Mouse (Mus musculus): ENCODE measurements at regions not wholly inside any gene's neighbourhood (a gene's known extent, or its start where the extent isn't known, plus 50 kb on each side); places are given as distances from the start of the nearest gene placed in this dataset.
A peak's percentile ranks its signal among the peaks of the same experiment; 100 is the strongest.

- Histone ChIP-seq H3K27me3 (replicated peaks; ENCODE audit: control insufficient read depth, insufficient read depth, low read length) (no peaks in the 10 kb centered on the region), H3K4me1 (ENCODE audit: control insufficient read depth, insufficient read depth, low read length) (no peaks in the 10 kb centered on the region), H3K27ac (ENCODE audit: insufficient read depth, low read depth, low read length) (no peak overlapping the region), H3K36me3 (ENCODE audit: control insufficient read depth, insufficient read depth, low read length) (no peaks in the 10 kb centered on the region), H3K4me3 (ENCODE audit: insufficient read depth, low read depth, low read length) (no peak overlapping the region)
- WGBS: 85% methylated on average over 3 of the region's 3 CpGs
- no peak for TF ChIP-seq CTCF (conservative IDR thresholded peaks at IDR 0.05; ENCODE audit: insufficient read depth, insufficient read length, low read depth, low read length)
- no peak for TF ChIP-seq POLR2A (IDR thresholded peaks at IDR 0.05; ENCODE audit: low read depth, low read length)
- no peak for DNase-seq
These were observed 339.5 kb downstream of the Ppargc1a start for GRCm38 (mm10) chr5:51227996-51228395.

GRCm38 (mm10) chr5:51203266-51203665 is 364.3 kb downstream of the Ppargc1a start:
- H3K27ac ChIP-seq (ENCODE audit: insufficient read depth, low read depth, low read length): no peak overlapping the region
- H3K27me3 ChIP-seq (replicated peaks; ENCODE audit: control insufficient read depth, insufficient read depth, low read length): no peaks in the 10 kb centered on the region
- H3K36me3 ChIP-seq (ENCODE audit: control insufficient read depth, insufficient read depth, low read length): no peaks in the 10 kb centered on the region
- H3K4me3 ChIP-seq (ENCODE audit: insufficient read depth, low read depth, low read length): no peak overlapping the region
- 87% methylated on average over 1 of the region's 1 CpGs for WGBS
- no peak for TF ChIP-seq CTCF (conservative IDR thresholded peaks at IDR 0.05; ENCODE audit: insufficient read depth, insufficient read length, low read depth, low read length)
- no peak for TF ChIP-seq POLR2A (IDR thresholded peaks at IDR 0.05; ENCODE audit: low read depth, low read length)
- no peak for DNase-seq
- H3K4me1 ChIP-seq (ENCODE audit: control insufficient read depth, insufficient read depth, low read length): no peaks in the 10 kb centered on the region

DNA sequence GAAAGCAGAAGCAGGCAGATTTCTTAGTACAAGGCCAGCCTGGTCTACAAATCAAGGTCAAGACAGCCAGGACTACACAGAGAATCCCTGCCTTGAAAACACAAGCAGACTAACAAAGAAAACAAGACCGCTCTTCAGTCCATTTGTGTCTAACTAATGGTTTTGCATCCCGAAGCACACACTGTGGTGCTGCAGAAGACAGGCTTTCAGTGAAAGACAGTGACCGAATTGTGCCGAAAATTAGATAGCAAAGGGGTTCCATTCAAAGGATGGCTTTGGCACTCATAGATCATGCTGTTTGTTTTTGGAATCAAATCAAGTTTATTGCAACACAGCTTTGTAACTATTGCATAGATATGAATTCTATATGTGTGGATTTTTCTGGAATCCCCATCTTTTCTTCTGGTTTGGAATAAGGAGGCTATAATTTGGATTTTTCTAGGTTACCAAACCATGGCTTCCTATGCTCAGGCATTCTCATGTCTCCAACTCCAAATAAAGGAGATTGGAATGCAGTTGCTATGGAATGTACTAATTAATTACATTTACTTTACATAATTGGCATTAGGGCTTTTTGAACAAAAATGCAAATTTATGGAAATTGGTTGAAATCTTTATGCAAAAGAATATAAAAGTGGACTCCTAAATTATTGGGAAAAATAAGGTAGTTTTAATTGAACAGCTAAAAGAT is 364.9 kb downstream of the Ppargc1a start:
- Histone ChIP-seq H3K4me1 (ENCODE audit: control insufficient read depth, insufficient read depth, low read length) (no peaks in the 10 kb centered on the region), H3K27ac (ENCODE audit: insufficient read depth, low read depth, low read length) (no peak overlapping the region), H3K4me3 (ENCODE audit: insufficient read depth, low read depth, low read length) (no peak overlapping the region), H3K36me3 (ENCODE audit: control insufficient read depth, insufficient read depth, low read length) (no peaks in the 10 kb centered on the region), H3K27me3 (replicated peaks; ENCODE audit: control insufficient read depth, insufficient read depth, low read length) (no peaks in the 10 kb centered on the region)
- no peak for DNase-seq
- WGBS: 88% methylated on average over 4 of the region's 4 CpGs
- no peak for TF ChIP-seq POLR2A (IDR thresholded peaks at IDR 0.05; ENCODE audit: low read depth, low read length)
- TF ChIP-seq CTCF (conservative IDR thresholded peaks at IDR 0.05; ENCODE audit: insufficient read depth, insufficient read length, low read depth, low read length): no peak

- Histone ChIP-seq H3K36me3 (ENCODE audit: control insufficient read depth, insufficient read depth, low read length) (no peaks in the 10 kb centered on the region), H3K27ac (ENCODE audit: insufficient read depth, low read depth, low read length) (no peak overlapping the region), H3K27me3 (replicated peaks; ENCODE audit: control insufficient read depth, insufficient read depth, low read length) (no peaks in the 10 kb centered on the region), H3K4me3 (ENCODE audit: insufficient read depth, low read depth, low read length) (no peak overlapping the region), H3K4me1 (ENCODE audit: control insufficient read depth, insufficient read depth, low read length) (no peaks in the 10 kb centered on the region)
- TF ChIP-seq CTCF (conservative IDR thresholded peaks at IDR 0.05; ENCODE audit: insufficient read depth, insufficient read length, low read depth, low read length): no peak
- TF ChIP-seq POLR2A (IDR thresholded peaks at IDR 0.05; ENCODE audit: low read depth, low read length): no peak
- 68% methylated on average over 4 of the region's 4 CpGs for WGBS
- no peak for DNase-seq
These were observed 370.9 kb downstream of the Ppargc1a start for GRCm38 (mm10) chr5:51196393-51197347.

DNA sequence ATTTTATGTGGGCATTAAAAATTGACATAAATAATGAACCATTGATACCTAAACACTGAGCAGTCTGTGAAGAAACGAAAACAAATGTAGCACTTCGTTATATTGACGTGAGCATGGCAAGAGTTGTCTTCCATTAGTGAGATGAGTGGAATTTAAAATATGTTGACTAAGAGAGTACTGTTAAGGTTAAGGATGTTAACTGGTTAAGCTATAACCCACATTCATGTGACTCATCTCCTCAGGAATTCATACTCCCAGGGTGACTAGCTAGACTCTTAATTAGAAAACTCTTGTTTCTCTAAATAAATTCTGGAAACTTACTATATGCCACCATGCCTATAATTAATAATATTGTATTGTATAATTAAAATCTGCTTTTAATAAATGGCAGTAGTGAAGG is 376.9 kb downstream of the Ppargc1a start:
- Histone ChIP-seq H3K4me3 (ENCODE audit: insufficient read depth, low read depth, low read length) (no peak overlapping the region), H3K27me3 (replicated peaks; ENCODE audit: control insufficient read depth, insufficient read depth, low read length) (no peaks in the 10 kb centered on the region), H3K36me3 (ENCODE audit: control insufficient read depth, insufficient read depth, low read length) (no peaks in the 10 kb centered on the region), H3K27ac (ENCODE audit: insufficient read depth, low read depth, low read length) (no peak overlapping the region), H3K4me1 (ENCODE audit: control insufficient read depth, insufficient read depth, low read length) (no peaks in the 10 kb centered on the region)
- TF ChIP-seq CTCF (conservative IDR thresholded peaks at IDR 0.05; ENCODE audit: insufficient read depth, insufficient read length, low read depth, low read length) (no peak), POLR2A (IDR thresholded peaks at IDR 0.05; ENCODE audit: low read depth, low read length) (no peak)
- 35% methylated on average over 3 of the region's 3 CpGs for WGBS
- peak; percentile 3 for DNase-seq

GRCm38 (mm10) chr5:51169828-51170227 is 397.7 kb downstream of the Ppargc1a start:
- H3K27me3 ChIP-seq (replicated peaks; ENCODE audit: control insufficient read depth, insufficient read depth, low read length): no peaks in the 10 kb centered on the region
- H3K4me1 ChIP-seq (ENCODE audit: control insufficient read depth, insufficient read depth, low read length): no peaks in the 10 kb centered on the region
- H3K36me3 ChIP-seq (ENCODE audit: control insufficient read depth, insufficient read depth, low read length): no peaks in the 10 kb centered on the region
- H3K4me3 ChIP-seq (ENCODE audit: insufficient read depth, low read depth, low read length): no peak overlapping the region
- no peak for DNase-seq
- WGBS: 95% methylated on average over 1 of the region's 1 CpGs
- no peak for TF ChIP-seq POLR2A (IDR thresholded peaks at IDR 0.05; ENCODE audit: low read depth, low read length)
- no peak for TF ChIP-seq CTCF (conservative IDR thresholded peaks at IDR 0.05; ENCODE audit: insufficient read depth, insufficient read length, low read depth, low read length)
- H3K27ac ChIP-seq (ENCODE audit: insufficient read depth, low read depth, low read length): no peak overlapping the region

GRCm38 (mm10) chr5:51168206-51168605 is 399.3 kb downstream of the Ppargc1a start:
- WGBS: 22% methylated on average over 6 of the region's 6 CpGs
- H3K4me1 ChIP-seq (ENCODE audit: control insufficient read depth, insufficient read depth, low read length): no peaks in the 10 kb centered on the region
- H3K27me3 ChIP-seq (replicated peaks; ENCODE audit: control insufficient read depth, insufficient read depth, low read length): no peaks in the 10 kb centered on the region
- H3K36me3 ChIP-seq (ENCODE audit: control insufficient read depth, insufficient read depth, low read length): no peaks in the 10 kb centered on the region
- TF ChIP-seq POLR2A (IDR thresholded peaks at IDR 0.05; ENCODE audit: low read depth, low read length): no peak
- TF ChIP-seq CTCF (conservative IDR thresholded peaks at IDR 0.05; ENCODE audit: insufficient read depth, insufficient read length, low read depth, low read length): no peak
- peak; percentile 14 for DNase-seq
- no peak overlapping the region for H3K27ac ChIP-seq (ENCODE audit: insufficient read depth, low read depth, low read length)
- no peak overlapping the region for H3K4me3 ChIP-seq (ENCODE audit: insufficient read depth, low read depth, low read length)
